Mouse (Mus musculus): Measurements from ENCODE around the gene Mapk14.

DNA sequence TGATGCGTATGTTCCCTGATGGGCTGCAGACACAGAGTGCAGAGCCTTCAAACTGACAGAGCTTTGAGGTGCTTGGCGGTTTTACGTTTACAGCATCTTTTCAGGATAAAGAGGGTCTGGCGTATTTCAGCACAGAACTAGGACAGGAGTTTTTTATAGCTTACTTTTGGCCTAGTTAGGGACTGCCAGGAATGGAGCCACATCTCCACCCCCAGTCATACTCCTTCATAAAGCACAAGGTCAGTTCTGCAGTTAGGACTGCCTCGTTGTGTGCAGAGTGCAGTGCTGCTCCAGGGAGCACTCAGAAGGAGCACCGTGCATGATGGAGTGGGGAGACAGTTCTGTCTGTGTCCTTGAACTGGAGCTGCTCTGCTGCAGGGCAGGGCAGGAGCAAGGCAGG, 54.6 kb downstream of the Mapk14 start:
- no peak for TF ChIP-seq POLR2A (IDR thresholded peaks at IDR 0.05; ENCODE audit: control insufficient read depth, extremely low read depth, insufficient read depth, low read length, poor library complexity)
- TF ChIP-seq CTCF (IDR thresholded peaks at IDR 0.05; ENCODE audit: borderline replicate concordance, control insufficient read depth, extremely low read depth, insufficient read depth, low read length, poor library complexity), result no peak
